Mouse (Mus musculus): Measurements from ENCODE around the gene Rpl36. TPM values are rescaled to one million over a fixed set of nuclear protein-coding genes. Genes with fewer than 3 reads are reported as not detected.
A peak's percentile ranks its signal among the peaks of the same experiment; 100 is the strongest.

Rpl36 gene
- 1,502 and 1,716 TPM in 2 replicates for polyA plus RNA-seq (2015; fragmentation: Nextera tagmentation; extraction: Ambion mirVana)

- Histone ChIP-seq H3K4me3 (replicated peaks; ENCODE audit: low read length) (peak within 1 kb of the TSS; percentile 74), H3K4me1 (ENCODE audit: control insufficient read depth, insufficient read depth, low read length) (peaks cover 23% of the 10 kb centered on the region), H3K9ac (ENCODE audit: low read length) (peak within 1 kb of the TSS; percentile 91), H3K9me3 (replicated peaks; ENCODE audit: control insufficient read depth, low read length) (no peaks in the 10 kb centered on the region), H3K27ac (ENCODE audit: low read length) (peak within 1 kb of the TSS; percentile 85), H3K27me3 (ENCODE audit: control insufficient read depth, insufficient read depth, low read length) (no peaks in the 10 kb centered on the region), H3K4me2 (ENCODE audit: low read depth, low read length) (peak within 1 kb of the TSS; percentile 96), H3K36me3 (ENCODE audit: control insufficient read depth, insufficient read depth, low read length) (peaks cover 24% of the 10 kb centered on the region)
- WGBS = under 1% methylated on average over 52 of the region's 52 CpGs
- peak; percentile 57 for ATAC-seq (ENCODE audit: insufficient read depth, low FRiP score)
Observed at GRCm38 (mm10) chr17:56613236-56613844, at the start of gene Rpl36. Rpl36 (plus strand) TSS chr17:56613416.

- H3K4me3 ChIP-seq (replicated peaks; ENCODE audit: low read length) = no peak overlapping the region
- H3K27me3 ChIP-seq (ENCODE audit: control insufficient read depth, insufficient read depth, low read length) = no peaks in the 10 kb centered on the region
- H3K27ac ChIP-seq (ENCODE audit: low read length) = no peak overlapping the region
- H3K4me1 ChIP-seq (ENCODE audit: control insufficient read depth, insufficient read depth, low read length) = no peaks in the 10 kb centered on the region
- no peaks in the 10 kb centered on the region for H3K9me3 ChIP-seq (replicated peaks; ENCODE audit: control insufficient read depth, low read length)
- H3K9ac ChIP-seq (ENCODE audit: low read length) = no peak overlapping the region
- no peak for ATAC-seq (ENCODE audit: insufficient read depth, low FRiP score)
- WGBS = 90% methylated on average over 29 of the region's 29 CpGs
- H3K4me2 ChIP-seq (ENCODE audit: low read depth, low read length) = no peak overlapping the region
- peaks cover 60% of the 10 kb centered on the region for H3K36me3 ChIP-seq (ENCODE audit: control insufficient read depth, insufficient read depth, low read length)
Observed at GRCm38 (mm10) chr17:56566293-56566692, 46.9 kb upstream of the Rpl36 start.

GRCm38 (mm10) chr17:56566918-56567317 is 46.3 kb upstream of the Rpl36 start:
- no peak overlapping the region for H3K4me3 ChIP-seq (replicated peaks; ENCODE audit: low read length)
- peaks cover 57% of the 10 kb centered on the region for H3K36me3 ChIP-seq (ENCODE audit: control insufficient read depth, insufficient read depth, low read length)
- H3K4me1 ChIP-seq (ENCODE audit: control insufficient read depth, insufficient read depth, low read length) = no peaks in the 10 kb centered on the region
- no peak overlapping the region for H3K4me2 ChIP-seq (ENCODE audit: low read depth, low read length)
- H3K27me3 ChIP-seq (ENCODE audit: control insufficient read depth, insufficient read depth, low read length) = no peaks in the 10 kb centered on the region
- WGBS = 90% methylated on average over 5 of the region's 5 CpGs
- no peaks in the 10 kb centered on the region for H3K9me3 ChIP-seq (replicated peaks; ENCODE audit: control insufficient read depth, low read length)
- H3K9ac ChIP-seq (ENCODE audit: low read length) = no peak overlapping the region
- ATAC-seq (ENCODE audit: insufficient read depth, low FRiP score) = no peak
- H3K27ac ChIP-seq (ENCODE audit: low read length) = no peak overlapping the region

GRCm38 (mm10) chr17:56567370-56567769 is 45.8 kb upstream of the Rpl36 start:
- H3K27me3 ChIP-seq (ENCODE audit: control insufficient read depth, insufficient read depth, low read length) = no peaks in the 10 kb centered on the region
- H3K4me2 ChIP-seq (ENCODE audit: low read depth, low read length) = no peak overlapping the region
- H3K4me1 ChIP-seq (ENCODE audit: control insufficient read depth, insufficient read depth, low read length) = no peaks in the 10 kb centered on the region
- H3K9ac ChIP-seq (ENCODE audit: low read length) = no peak overlapping the region
- no peaks in the 10 kb centered on the region for H3K9me3 ChIP-seq (replicated peaks; ENCODE audit: control insufficient read depth, low read length)
- peaks cover 55% of the 10 kb centered on the region for H3K36me3 ChIP-seq (ENCODE audit: control insufficient read depth, insufficient read depth, low read length)
- no peak for ATAC-seq (ENCODE audit: insufficient read depth, low FRiP score)
- no peak overlapping the region for H3K4me3 ChIP-seq (replicated peaks; ENCODE audit: low read length)
- H3K27ac ChIP-seq (ENCODE audit: low read length) = no peak overlapping the region
- WGBS = 95% methylated on average over 4 of the region's 4 CpGs

GRCm38 (mm10) chr17:56570287-56570686 is 42.9 kb upstream of the Rpl36 start:
- Histone ChIP-seq H3K4me2 (ENCODE audit: low read depth, low read length) (no peak overlapping the region), H3K36me3 (ENCODE audit: control insufficient read depth, insufficient read depth, low read length) (peaks cover 46% of the 10 kb centered on the region), H3K4me1 (ENCODE audit: control insufficient read depth, insufficient read depth, low read length) (no peaks in the 10 kb centered on the region), H3K9ac (ENCODE audit: low read length) (no peak overlapping the region), H3K4me3 (replicated peaks; ENCODE audit: low read length) (no peak overlapping the region), H3K27ac (ENCODE audit: low read length) (no peak overlapping the region), H3K27me3 (ENCODE audit: control insufficient read depth, insufficient read depth, low read length) (no peaks in the 10 kb centered on the region), H3K9me3 (replicated peaks; ENCODE audit: control insufficient read depth, low read length) (no peaks in the 10 kb centered on the region)
- no peak for ATAC-seq (ENCODE audit: insufficient read depth, low FRiP score)
- 89% methylated on average over 4 of the region's 4 CpGs for WGBS

GRCm38 (mm10) chr17:56572154-56572553 is 41.1 kb upstream of the Rpl36 start:
- 0 out of 2 replicates have a peak overlapping the region, but pooled peaks have one; percentile 33 for H3K27ac ChIP-seq (ENCODE audit: low read length)
- H3K4me2 ChIP-seq (ENCODE audit: low read depth, low read length) = no peak overlapping the region
- no peaks in the 10 kb centered on the region for H3K27me3 ChIP-seq (ENCODE audit: control insufficient read depth, insufficient read depth, low read length)
- no peak overlapping the region for H3K4me3 ChIP-seq (replicated peaks; ENCODE audit: low read length)
- H3K36me3 ChIP-seq (ENCODE audit: control insufficient read depth, insufficient read depth, low read length) = peaks cover 47% of the 10 kb centered on the region
- no peaks in the 10 kb centered on the region for H3K4me1 ChIP-seq (ENCODE audit: control insufficient read depth, insufficient read depth, low read length)
- H3K9ac ChIP-seq (ENCODE audit: low read length) = no peak overlapping the region
- H3K9me3 ChIP-seq (replicated peaks; ENCODE audit: control insufficient read depth, low read length) = no peaks in the 10 kb centered on the region
- 49% methylated on average over 1 of the region's 1 CpGs for WGBS
- ATAC-seq (ENCODE audit: insufficient read depth, low FRiP score) = peak; percentile 51; the same call in 1 of the 2 replicates

GRCm38 (mm10) chr17:56572939-56573338 is 40.3 kb upstream of the Rpl36 start:
- 0 out of 2 replicates have a peak overlapping the region, but pooled peaks have one; percentile 33 for H3K27ac ChIP-seq (ENCODE audit: low read length)
- H3K36me3 ChIP-seq (ENCODE audit: control insufficient read depth, insufficient read depth, low read length) = peaks cover 43% of the 10 kb centered on the region
- H3K27me3 ChIP-seq (ENCODE audit: control insufficient read depth, insufficient read depth, low read length) = no peaks in the 10 kb centered on the region
- H3K9ac ChIP-seq (ENCODE audit: low read length) = no peak overlapping the region
- no peak overlapping the region for H3K4me2 ChIP-seq (ENCODE audit: low read depth, low read length)
- 86% methylated on average over 3 of the region's 3 CpGs for WGBS
- no peaks in the 10 kb centered on the region for H3K4me1 ChIP-seq (ENCODE audit: control insufficient read depth, insufficient read depth, low read length)
- ATAC-seq (ENCODE audit: insufficient read depth, low FRiP score) = no peak
- H3K9me3 ChIP-seq (replicated peaks; ENCODE audit: control insufficient read depth, low read length) = no peaks in the 10 kb centered on the region
- no peak overlapping the region for H3K4me3 ChIP-seq (replicated peaks; ENCODE audit: low read length)

- H3K4me3 ChIP-seq (replicated peaks; ENCODE audit: low read length) = peak overlapping the region; percentile 84
- H3K36me3 ChIP-seq (ENCODE audit: control insufficient read depth, insufficient read depth, low read length) = peaks cover 29% of the 10 kb centered on the region
- H3K9me3 ChIP-seq (replicated peaks; ENCODE audit: control insufficient read depth, low read length) = no peaks in the 10 kb centered on the region
- H3K27ac ChIP-seq (ENCODE audit: low read length) = no peak overlapping the region
- H3K9ac ChIP-seq (ENCODE audit: low read length) = peak overlapping the region; percentile 89
- peak overlapping the region; percentile 68 for H3K4me2 ChIP-seq (ENCODE audit: low read depth, low read length)
- no peaks in the 10 kb centered on the region for H3K27me3 ChIP-seq (ENCODE audit: control insufficient read depth, insufficient read depth, low read length)
- WGBS = 71% methylated on average over 1 of the region's 1 CpGs
- ATAC-seq (ENCODE audit: insufficient read depth, low FRiP score) = no peak
- peaks cover 43% of the 10 kb centered on the region for H3K4me1 ChIP-seq (ENCODE audit: control insufficient read depth, insufficient read depth, low read length)
Observed at GRCm38 (mm10) chr17:56583071-56583470, 30.1 kb upstream of the Rpl36 start.

GRCm38 (mm10) chr17:56583611-56584256 is 29.5 kb upstream of the Rpl36 start:
- H3K9me3 ChIP-seq (replicated peaks; ENCODE audit: control insufficient read depth, low read length) = no peaks in the 10 kb centered on the region
- H3K4me3 ChIP-seq (replicated peaks; ENCODE audit: low read length) = peak overlapping the region; percentile 84
- H3K4me1 ChIP-seq (ENCODE audit: control insufficient read depth, insufficient read depth, low read length) = peaks cover 43% of the 10 kb centered on the region
- ATAC-seq (ENCODE audit: insufficient read depth, low FRiP score) = no peak
- H3K27ac ChIP-seq (ENCODE audit: low read length) = peak overlapping the region; percentile 95
- 2% methylated on average over 33 of the region's 33 CpGs for WGBS
- H3K36me3 ChIP-seq (ENCODE audit: control insufficient read depth, insufficient read depth, low read length) = peaks cover 22% of the 10 kb centered on the region
- H3K9ac ChIP-seq (ENCODE audit: low read length) = peak overlapping the region; percentile 89
- H3K4me2 ChIP-seq (ENCODE audit: low read depth, low read length) = peak overlapping the region; percentile 68
- H3K27me3 ChIP-seq (ENCODE audit: control insufficient read depth, insufficient read depth, low read length) = no peaks in the 10 kb centered on the region

All from stomach, embryonic 16.5 days (tissue).